Mouse (Mus musculus): ENCODE measurements around the gene Snx29.

Snx29 gene

GRCm38 (mm10) chr16:11454871-11455270, 132.2 kb downstream of the Snx29 start:
- DNase-seq, result no peak

DNA sequence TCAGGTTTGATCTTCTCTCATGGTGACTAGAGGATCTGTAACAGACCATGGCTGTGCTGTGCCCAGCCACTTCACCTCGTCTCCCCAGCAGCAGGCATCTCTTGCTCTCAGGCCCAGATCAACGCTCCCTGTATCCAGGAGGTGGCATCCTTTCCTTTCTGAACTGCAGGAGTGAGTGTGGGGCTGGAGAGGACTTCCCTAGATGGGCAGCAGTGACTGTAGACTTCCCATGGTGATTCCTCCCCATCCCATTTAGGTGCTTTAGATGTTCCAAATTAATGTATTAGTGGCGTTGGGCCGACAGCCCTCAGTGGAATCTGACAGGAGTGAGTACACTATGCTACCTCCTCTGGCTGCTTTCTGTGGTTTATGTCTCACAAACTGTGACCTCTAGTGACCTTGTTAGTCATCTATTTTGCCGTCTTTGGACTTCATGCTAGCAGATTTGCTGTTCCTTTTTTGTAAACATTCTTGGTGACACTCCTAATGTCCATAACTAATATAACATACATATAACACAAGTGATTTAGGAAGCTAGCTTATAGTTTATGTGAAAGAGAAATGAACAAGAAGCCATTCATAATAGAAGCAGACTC, 132.9 kb downstream of the Snx29 start:
- no peak for DNase-seq

GRCm38 (mm10) chr16:11456141-11456645, 133.5 kb downstream of the Snx29 start:
- peak; percentile 44 for DNase-seq

GRCm38 (mm10) chr16:11457136-11457535, 134.4 kb downstream of the Snx29 start:
- no peak for DNase-seq

DNA sequence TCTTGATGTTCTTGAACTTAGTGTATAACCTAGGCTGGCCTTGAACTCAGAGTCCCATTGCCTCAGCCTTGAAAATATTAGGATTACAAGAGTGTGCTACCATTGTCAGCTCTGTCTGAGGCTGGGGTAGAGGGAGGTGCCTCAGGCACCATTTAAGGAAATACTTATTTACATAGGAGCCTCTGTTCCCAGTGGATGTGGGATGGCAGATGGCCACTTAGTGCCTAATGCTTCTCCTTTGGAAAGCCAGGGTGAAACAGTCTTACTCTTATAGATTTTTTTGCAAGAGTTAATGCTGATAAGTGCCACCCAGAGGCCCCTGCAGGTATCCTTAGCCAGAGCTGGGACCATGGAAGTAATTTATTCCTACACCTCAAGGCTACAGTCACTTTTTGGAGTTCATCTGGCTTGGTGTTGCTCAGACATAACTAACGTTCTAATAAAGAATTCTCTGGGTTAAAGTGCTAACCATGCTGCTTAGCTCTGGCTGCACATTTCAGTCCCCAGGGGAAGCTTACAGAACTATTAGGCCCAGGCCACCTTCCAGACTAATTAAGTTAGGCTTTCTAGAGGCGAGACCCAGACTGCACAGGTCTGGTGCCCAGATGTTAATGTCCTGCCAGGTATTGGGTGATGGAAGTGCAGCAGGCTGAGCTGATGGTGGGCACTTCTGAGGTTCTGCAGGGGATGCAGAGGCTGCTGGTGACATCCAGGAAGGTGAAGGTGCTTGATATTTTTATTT, 135.1 kb downstream of the Snx29 start:
- no peak for DNase-seq

GRCm38 (mm10) chr16:11460210-11460609, 137.5 kb downstream of the Snx29 start:
- DNase-seq, result no peak

DNA sequence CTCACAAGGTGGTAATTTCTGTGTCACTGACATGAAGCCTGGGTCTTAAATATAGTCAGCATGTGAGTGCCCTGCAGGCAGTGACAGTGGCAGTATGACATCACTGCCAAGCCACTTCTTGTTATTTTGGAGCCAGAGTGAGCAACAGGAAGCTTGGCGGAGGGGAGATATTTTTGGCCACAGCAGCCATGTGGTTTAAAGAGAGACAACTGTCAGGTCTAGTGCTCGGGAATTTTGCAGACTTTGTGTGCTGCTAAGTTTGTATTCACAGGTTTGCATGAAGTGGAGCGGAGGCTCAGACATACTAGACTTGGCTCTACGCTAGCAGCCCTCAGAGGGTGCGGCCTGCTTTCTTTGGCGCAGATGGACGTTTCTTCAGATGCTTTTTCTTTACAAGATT, 138.9 kb downstream of the Snx29 start:
- DNase-seq, result peak; percentile 21

- peak; percentile 71 for DNase-seq
These were observed 145.9 kb downstream of the Snx29 start for GRCm38 (mm10) chr16:11468533-11469179.

DNA sequence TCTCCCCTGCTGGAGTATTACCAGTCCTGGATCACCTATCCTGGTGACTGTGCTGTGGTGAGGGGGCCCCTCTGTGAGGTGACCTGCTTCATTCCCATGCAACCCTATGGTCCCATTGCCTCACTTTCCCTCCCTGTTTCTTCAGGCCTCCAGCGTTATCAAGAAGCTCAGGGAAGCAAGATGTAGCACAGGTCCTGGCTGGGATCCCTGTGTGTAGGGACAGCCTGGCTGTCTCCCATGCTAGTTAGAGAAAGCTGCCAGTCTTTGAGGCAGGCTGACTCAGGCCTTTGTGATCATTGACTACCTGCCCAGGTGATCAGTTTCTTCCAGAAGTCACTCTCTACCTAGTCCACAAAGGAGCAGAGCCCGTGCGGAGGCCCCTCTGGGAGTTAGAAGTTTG, 146.8 kb downstream of the Snx29 start:
- DNase-seq, result no peak

- DNase-seq, result no peak
These were observed 148.5 kb downstream of the Snx29 start for GRCm38 (mm10) chr16:11471246-11471645.

- DNase-seq, result no peak
These were observed 150.1 kb downstream of the Snx29 start for GRCm38 (mm10) chr16:11472852-11473251.

- DNase-seq, result no peak
These were observed 150.8 kb downstream of the Snx29 start for GRCm38 (mm10) chr16:11473474-11473873.

DNA sequence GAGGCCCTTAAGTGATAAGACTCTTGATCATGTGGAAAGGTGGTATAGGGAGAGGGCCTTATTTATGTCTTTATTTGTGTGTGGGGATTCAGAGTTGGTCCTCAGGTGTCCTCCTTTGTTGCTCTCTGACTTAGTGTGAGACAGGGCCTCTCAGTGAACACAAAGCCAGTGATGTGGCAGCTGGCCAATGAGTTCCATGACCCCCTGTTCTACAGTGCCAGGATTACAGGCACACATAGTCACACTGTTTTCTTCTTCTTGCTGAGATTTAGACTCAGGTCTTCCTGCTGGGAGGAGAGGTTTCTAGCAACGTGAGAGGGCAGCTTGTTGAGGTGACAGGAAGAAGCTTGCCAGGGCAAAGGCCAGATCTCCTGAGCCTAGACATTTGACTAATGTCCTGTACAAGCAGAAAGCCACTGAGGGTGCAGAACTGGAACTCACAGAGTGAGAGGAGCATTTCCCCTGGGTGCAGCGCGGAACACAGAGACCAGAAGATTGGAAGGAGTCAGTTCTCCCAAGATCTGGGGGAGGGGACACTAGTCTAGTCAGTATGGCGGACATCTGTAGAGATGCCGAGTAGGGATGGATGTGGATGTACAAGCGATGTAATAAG, 151.3 kb downstream of the Snx29 start:
- DNase-seq, result no peak

GRCm38 (mm10) chr16:11475137-11475943, 152.6 kb downstream of the Snx29 start:
- DNase-seq, result no peak

DNA sequence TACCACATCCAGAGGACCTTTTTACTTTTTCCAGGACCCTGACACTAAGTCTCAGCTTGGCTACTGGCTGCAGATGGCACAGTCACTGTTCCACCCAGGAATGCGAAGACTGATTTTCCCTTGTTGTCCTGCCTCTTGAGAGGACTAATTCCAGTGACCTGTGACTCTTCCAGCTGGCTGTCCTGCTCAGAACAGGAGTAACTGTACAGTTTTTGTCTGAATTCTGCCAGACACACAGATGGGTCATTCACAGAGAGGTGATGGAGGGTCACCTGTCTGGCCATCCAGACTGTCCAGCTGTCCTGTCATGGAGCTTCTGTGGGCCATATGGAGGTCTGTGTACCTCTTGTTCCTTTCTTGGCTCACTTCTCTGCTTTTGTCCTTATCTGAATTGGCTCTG, 153.6 kb downstream of the Snx29 start:
- no peak for DNase-seq

DNA sequence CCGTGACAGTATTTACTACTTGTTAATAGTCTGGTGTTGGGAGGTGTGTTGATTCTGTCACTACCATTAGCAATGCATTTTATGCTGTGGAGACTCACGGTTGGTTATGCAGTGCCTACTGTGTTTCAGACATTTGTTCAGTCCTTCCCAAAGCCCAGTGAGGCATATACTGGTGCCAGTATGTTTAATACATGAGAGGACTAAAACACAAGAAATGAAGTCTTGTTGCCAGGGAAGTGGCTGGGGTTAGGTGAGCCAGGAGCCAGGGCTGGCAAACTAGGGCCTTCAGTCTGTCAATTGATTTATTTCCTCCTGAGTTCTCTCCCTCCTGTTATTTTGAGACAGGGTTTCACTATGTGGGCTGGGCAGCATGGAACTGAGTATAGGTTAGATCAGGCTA, 154.3 kb downstream of the Snx29 start:
- no peak for DNase-seq

DNA sequence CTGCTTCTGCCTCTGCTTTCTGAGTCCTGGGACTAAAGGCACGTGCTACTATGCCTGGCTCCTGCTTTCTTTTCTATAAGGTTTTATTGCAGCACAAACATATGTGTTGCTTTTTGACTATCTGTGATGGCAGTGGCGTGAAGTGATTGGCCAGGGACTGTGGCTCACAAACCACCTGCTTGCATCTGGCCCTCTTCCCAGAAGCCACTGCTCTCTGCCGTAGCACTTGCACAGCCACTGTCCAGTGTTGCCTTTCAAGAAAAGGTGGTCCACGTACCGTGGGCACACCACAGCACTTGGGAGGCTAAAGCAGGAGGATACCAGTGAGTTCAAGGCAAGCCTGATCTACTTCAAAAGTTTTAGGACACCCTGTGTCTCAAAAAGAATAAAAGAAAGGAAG, 154.9 kb downstream of the Snx29 start:
- DNase-seq, result no peak

- no peak for DNase-seq
These were observed 156.9 kb downstream of the Snx29 start for GRCm38 (mm10) chr16:11479605-11480004.

DNA sequence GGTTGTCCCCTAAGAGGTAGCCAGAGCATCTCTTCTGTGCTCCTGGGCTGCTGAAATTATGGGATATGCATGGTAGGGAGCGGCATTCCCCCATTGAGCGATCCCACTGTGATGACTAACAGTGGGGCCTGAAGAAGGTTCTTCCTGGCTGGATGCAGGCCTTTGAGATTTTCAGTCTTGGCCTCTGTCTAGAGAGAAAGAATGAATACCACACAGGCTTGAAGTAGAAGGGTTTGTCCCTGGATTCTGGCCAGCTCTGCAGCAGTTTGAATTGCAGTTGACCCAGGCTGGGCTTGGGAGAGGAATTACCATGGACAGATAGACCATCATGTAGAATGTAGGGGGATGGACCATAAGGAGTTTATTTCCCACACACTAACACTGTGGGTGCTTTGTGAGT, 159.5 kb downstream of the Snx29 start:
- no peak for DNase-seq

- no peak for DNase-seq
These were observed 172.2 kb downstream of the Snx29 start for GRCm38 (mm10) chr16:11494895-11495294.

DNA sequence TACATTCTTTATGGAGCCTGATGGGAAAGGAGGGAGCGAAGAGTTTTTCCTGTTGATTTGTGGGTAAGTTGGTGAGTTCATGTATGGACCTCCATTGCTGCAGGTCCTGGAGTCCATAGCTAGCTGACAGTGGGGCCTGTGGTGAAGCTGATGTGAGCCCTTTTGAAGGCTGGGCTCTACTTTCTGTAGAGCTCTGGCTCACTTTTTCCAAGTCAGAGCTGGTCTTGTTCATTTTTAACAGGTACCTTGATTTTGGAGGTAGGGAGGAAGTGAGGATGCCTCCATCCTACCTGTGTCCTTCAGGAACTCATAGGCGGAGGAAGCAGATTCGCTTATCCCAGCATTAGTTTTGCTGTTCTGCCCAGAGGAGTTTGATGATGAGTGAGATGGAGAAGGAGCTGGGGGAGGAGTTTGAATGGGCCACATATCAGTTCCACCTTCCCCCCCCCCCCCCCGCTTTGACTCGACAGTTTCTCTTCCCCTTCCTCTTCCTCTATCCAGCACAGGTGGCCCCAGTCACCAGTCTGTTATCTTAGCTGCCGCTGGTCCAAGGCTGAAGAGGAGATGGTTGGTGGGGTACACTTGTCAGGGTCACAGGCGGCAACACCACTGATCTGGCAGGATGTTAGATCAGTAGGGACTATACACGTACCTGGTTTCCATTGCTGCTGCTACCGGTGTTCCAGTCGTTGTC, 173.4 kb downstream of the Snx29 start:
- DNase-seq, result no peak

DNA sequence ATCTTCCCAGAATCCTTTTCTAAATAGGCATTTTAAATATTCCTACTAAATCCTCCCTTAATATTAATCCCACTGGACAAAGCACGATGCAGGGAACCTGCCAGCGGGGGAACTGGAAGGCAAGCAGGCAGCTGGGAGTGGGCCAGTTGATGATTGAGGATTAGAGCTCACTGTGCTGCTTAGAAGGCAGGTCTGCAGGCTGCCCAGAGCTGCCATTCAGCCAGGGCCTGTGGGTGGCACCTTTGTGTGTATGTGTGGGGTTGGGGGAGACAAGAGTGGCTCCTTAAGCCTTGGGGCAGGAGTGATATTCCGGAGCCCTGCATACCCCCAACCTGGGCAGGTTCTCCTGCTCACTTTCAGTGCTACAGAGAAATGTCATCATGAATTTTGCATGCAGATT, 174.0 kb downstream of the Snx29 start:
- DNase-seq, result no peak
